Mouse (Mus musculus): ENCODE data around the gene C5ar1. TPM values are rescaled to one million over a fixed set of nuclear protein-coding genes. Genes with fewer than 3 reads are reported as not detected.

C5ar1 gene
- polyA plus RNA-seq, 1 experiment from 2014 or later: 1.5 TPM

- Histone ChIP-seq H3K4me1 (no peaks in the 10 kb centered on the region), H3K9ac (replicated peaks) (no peak overlapping the region), H3K27me3 (no peaks in the 10 kb centered on the region), H3K36me3 (peaks cover 88% of the 10 kb centered on the region), H3K9me3 (no peaks in the 10 kb centered on the region), H3K4me2 (replicated peaks) (no peak overlapping the region), H3K27ac (replicated peaks) (no peak overlapping the region), H3K4me3 (no peak overlapping the region)
- 91% methylated on average over 21 of the region's 21 CpGs for WGBS
- ATAC-seq (ENCODE audit: low FRiP score, low read depth): no peak
These were observed 50.3 kb downstream of the C5ar1 start for GRCm38 (mm10) chr7:16208781-16209665.

- ATAC-seq (ENCODE audit: low FRiP score, low read depth): no peak
- WGBS: 93% methylated on average over 10 of the region's 10 CpGs
- Histone ChIP-seq H3K4me3 (no peak overlapping the region), H3K9me3 (no peaks in the 10 kb centered on the region), H3K4me2 (replicated peaks) (no peak overlapping the region), H3K4me1 (no peaks in the 10 kb centered on the region), H3K36me3 (peaks cover 88% of the 10 kb centered on the region), H3K9ac (replicated peaks) (no peak overlapping the region), H3K27ac (replicated peaks) (no peak overlapping the region), H3K27me3 (no peaks in the 10 kb centered on the region)
These were observed 51.8 kb downstream of the C5ar1 start for GRCm38 (mm10) chr7:16207496-16207895.

- no peak overlapping the region for H3K27ac ChIP-seq (replicated peaks)
- H3K36me3 ChIP-seq: peaks cover 90% of the 10 kb centered on the region
- no peaks in the 10 kb centered on the region for H3K27me3 ChIP-seq
- no peaks in the 10 kb centered on the region for H3K4me1 ChIP-seq
- 90% methylated on average over 7 of the region's 7 CpGs for WGBS
- H3K9me3 ChIP-seq: no peaks in the 10 kb centered on the region
- no peak overlapping the region for H3K4me2 ChIP-seq (replicated peaks)
- ATAC-seq (ENCODE audit: low FRiP score, low read depth): no peak
- no peak overlapping the region for H3K4me3 ChIP-seq
- no peak overlapping the region for H3K9ac ChIP-seq (replicated peaks)
These were observed 52.3 kb downstream of the C5ar1 start for GRCm38 (mm10) chr7:16207076-16207475.

- WGBS: 87% methylated on average over 9 of the region's 9 CpGs
- no peak for ATAC-seq (ENCODE audit: low FRiP score, low read depth)
These were observed 54.5 kb downstream of the C5ar1 start for GRCm38 (mm10) chr7:16204791-16205190.

GRCm38 (mm10) chr7:16203505-16203903 lies 55.8 kb downstream of the C5ar1 start:
- no peak overlapping the region for H3K9ac ChIP-seq (replicated peaks)
- H3K9me3 ChIP-seq: no peaks in the 10 kb centered on the region
- WGBS: 92% methylated on average over 13 of the region's 13 CpGs
- no peak for ATAC-seq (ENCODE audit: low FRiP score, low read depth)
- H3K4me3 ChIP-seq: no peak overlapping the region
- peaks cover 91% of the 10 kb centered on the region for H3K36me3 ChIP-seq
- H3K4me1 ChIP-seq: no peaks in the 10 kb centered on the region
- no peak overlapping the region for H3K27ac ChIP-seq (replicated peaks)
- H3K27me3 ChIP-seq: no peaks in the 10 kb centered on the region
- H3K4me2 ChIP-seq (replicated peaks): no peak overlapping the region

More at GRCm38 (mm10) chr7:16204791-16205190, 54.5 kb downstream of the C5ar1 start:
- Histone ChIP-seq H3K4me1 (no peaks in the 10 kb centered on the region), H3K27me3 (no peaks in the 10 kb centered on the region), H3K4me3 (no peak overlapping the region), H3K9ac (replicated peaks) (no peak overlapping the region), H3K27ac (replicated peaks) (no peak overlapping the region), H3K9me3 (no peaks in the 10 kb centered on the region), H3K4me2 (replicated peaks) (no peak overlapping the region), H3K36me3 (peaks cover 91% of the 10 kb centered on the region)

- ATAC-seq (ENCODE audit: low FRiP score, low read depth): no peak
- Histone ChIP-seq H3K27ac (replicated peaks) (no peak overlapping the region), H3K9me3 (no peaks in the 10 kb centered on the region), H3K36me3 (peaks cover 94% of the 10 kb centered on the region), H3K4me2 (replicated peaks) (no peak overlapping the region), H3K4me3 (no peak overlapping the region), H3K9ac (replicated peaks) (no peak overlapping the region), H3K4me1 (no peaks in the 10 kb centered on the region), H3K27me3 (no peaks in the 10 kb centered on the region)
- 86% methylated on average over 15 of the region's 15 CpGs for WGBS
These were observed 56.4 kb downstream of the C5ar1 start for GRCm38 (mm10) chr7:16202756-16203504.

- H3K27ac ChIP-seq (replicated peaks): no peak overlapping the region
- no peaks in the 10 kb centered on the region for H3K4me1 ChIP-seq
- H3K4me2 ChIP-seq (replicated peaks): no peak overlapping the region
- WGBS: 83% methylated on average over 6 of the region's 6 CpGs
- H3K4me3 ChIP-seq: no peak overlapping the region
- H3K9me3 ChIP-seq: no peaks in the 10 kb centered on the region
- no peak overlapping the region for H3K9ac ChIP-seq (replicated peaks)
- no peaks in the 10 kb centered on the region for H3K27me3 ChIP-seq
- peaks cover 100% of the 10 kb centered on the region for H3K36me3 ChIP-seq
- ATAC-seq (ENCODE audit: low FRiP score, low read depth): no peak
These were observed 58.2 kb downstream of the C5ar1 start for GRCm38 (mm10) chr7:16201136-16201535.

GRCm38 (mm10) chr7:16198540-16198939 lies 60.8 kb downstream of the C5ar1 start:
- no peak overlapping the region for H3K9ac ChIP-seq (replicated peaks)
- H3K4me2 ChIP-seq (replicated peaks): no peak overlapping the region
- no peak for ATAC-seq (ENCODE audit: low FRiP score, low read depth)
- no peaks in the 10 kb centered on the region for H3K9me3 ChIP-seq
- H3K27ac ChIP-seq (replicated peaks): no peak overlapping the region
- 88% methylated on average over 11 of the region's 11 CpGs for WGBS
- no peaks in the 10 kb centered on the region for H3K4me1 ChIP-seq
- peaks cover 80% of the 10 kb centered on the region for H3K36me3 ChIP-seq
- no peaks in the 10 kb centered on the region for H3K27me3 ChIP-seq
- no peak overlapping the region for H3K4me3 ChIP-seq

- H3K9ac ChIP-seq (replicated peaks): no peak overlapping the region
These were observed 62.2 kb downstream of the C5ar1 start for GRCm38 (mm10) chr7:16197166-16197565.

More at GRCm38 (mm10) chr7:16197166-16197565, 62.2 kb downstream of the C5ar1 start:
- Histone ChIP-seq H3K27ac (replicated peaks) (no peak overlapping the region), H3K36me3 (peaks cover 66% of the 10 kb centered on the region), H3K4me3 (no peak overlapping the region), H3K9me3 (no peaks in the 10 kb centered on the region), H3K4me1 (no peaks in the 10 kb centered on the region), H3K27me3 (no peaks in the 10 kb centered on the region), H3K4me2 (replicated peaks) (no peak overlapping the region)
- 85% methylated on average over 5 of the region's 5 CpGs for WGBS
- no peak for ATAC-seq (ENCODE audit: low FRiP score, low read depth)

Other genes with a start within 250 kb of the C5ar1 start
- gene Bicra, start 211.6 kb downstream of the C5ar1 start, polyA plus RNA-seq (2016; fragmentation: Nextera tagmentation; extraction: Ambion mirVana): 10.0 and 10.3 TPM in 2 replicates
- gene Zfp541, start 197.7 kb downstream of the C5ar1 start, polyA plus RNA-seq (2016; fragmentation: Nextera tagmentation; extraction: Ambion mirVana): not detected in 2 replicates
- gene Napa, start 161.1 kb downstream of the C5ar1 start, polyA plus RNA-seq (2016; fragmentation: Nextera tagmentation; extraction: Ambion mirVana): 167 and 196 TPM in 2 replicates
- 31.5 and 32.3 TPM in 2 replicates for gene Kptn, start 139.6 kb downstream of the C5ar1 start, polyA plus RNA-seq (2016; fragmentation: Nextera tagmentation; extraction: Ambion mirVana)
- 0.48 and 0.55 TPM in 2 replicates for gene Slc8a2, start 129.7 kb downstream of the C5ar1 start, polyA plus RNA-seq (2016; fragmentation: Nextera tagmentation; extraction: Ambion mirVana)
- 123 and 128 TPM in 2 replicates for gene Meis3, start 84.5 kb downstream of the C5ar1 start, polyA plus RNA-seq (2016; fragmentation: Nextera tagmentation; extraction: Ambion mirVana)
- gene Dhx34, start 37.5 kb downstream of the C5ar1 start, polyA plus RNA-seq (2016; fragmentation: Nextera tagmentation; extraction: Ambion mirVana): 18.9 and 19.0 TPM in 2 replicates
- 0.11 TPM in 1 of 2 replicates, not detected in the other for gene C5ar2, start 15.4 kb downstream of the C5ar1 start, polyA plus RNA-seq (2016; fragmentation: Nextera tagmentation; extraction: Ambion mirVana)
- 20.5 and 20.6 TPM in 2 replicates for gene Inafm1, start 14.1 kb upstream of the C5ar1 start, polyA plus RNA-seq (2016; fragmentation: Nextera tagmentation; extraction: Ambion mirVana)
- 43.2 and 48.8 TPM in 2 replicates for gene Ccdc9, start 27.3 kb upstream of the C5ar1 start, polyA plus RNA-seq (2016; fragmentation: Nextera tagmentation; extraction: Ambion mirVana)
- gene Bbc3, start 48.9 kb upstream of the C5ar1 start, polyA plus RNA-seq (2016; fragmentation: Nextera tagmentation; extraction: Ambion mirVana): 17.3 and 18.9 TPM in 2 replicates
- gene Sae1, start 128.3 kb upstream of the C5ar1 start, polyA plus RNA-seq (2016; fragmentation: Nextera tagmentation; extraction: Ambion mirVana): 331 and 332 TPM in 2 replicates
- 27.4 and 31.1 TPM in 2 replicates for gene Zc3h4, start 141.4 kb upstream of the C5ar1 start, polyA plus RNA-seq (2016; fragmentation: Nextera tagmentation; extraction: Ambion mirVana)
- 46.9 and 51.1 TPM in 2 replicates for gene Tmem160, start 193.2 kb upstream of the C5ar1 start, polyA plus RNA-seq (2016; fragmentation: Nextera tagmentation; extraction: Ambion mirVana)
- gene Npas1, start 218.2 kb upstream of the C5ar1 start, polyA plus RNA-seq (2016; fragmentation: Nextera tagmentation; extraction: Ambion mirVana): 0.93 and 1.2 TPM in 2 replicates